Mouse (Mus musculus): ENCODE data around the gene Slc35f1. TPM values are rescaled to one million over a fixed set of nuclear protein-coding genes. Genes with fewer than 3 reads are reported as not detected.

Slc35f1 gene
- total and polyA plus RNA-seq, 3 experiments, result 0.07 to 0.11 TPM; not detected in 1

- no peak for TF ChIP-seq KAT2A (IDR thresholded peaks at IDR 0.05; ENCODE audit: insufficient replicate concordance, low read length)
- no peak for TF ChIP-seq NELFE (IDR thresholded peaks at IDR 0.05; ENCODE audit: low read depth, low read length)
- TF ChIP-seq CHD1 (IDR thresholded peaks at IDR 0.05; ENCODE audit: low read depth, low read length), result no peak
- no peak for TF ChIP-seq IRF4 (IDR thresholded peaks at IDR 0.05; ENCODE audit: low read depth, low read length)
- no peak for TF ChIP-seq JUND (conservative IDR thresholded peaks at IDR 0.05; ENCODE audit: low read depth, low read length)
- TF ChIP-seq BHLHE40 (IDR thresholded peaks at IDR 0.05; ENCODE audit: low read depth, low read length), result no peak
- TF ChIP-seq USF2 (conservative IDR thresholded peaks at IDR 0.05; ENCODE audit: low read depth, low read length), result no peak
- no peak for TF ChIP-seq PAX5 (IDR thresholded peaks at IDR 0.05; ENCODE audit: low read length)
- no peak for TF ChIP-seq MXI1 (IDR thresholded peaks at IDR 0.05; ENCODE audit: low read depth, low read length)
- no peak for TF ChIP-seq MEF2A (IDR thresholded peaks at IDR 0.05; ENCODE audit: borderline replicate concordance, low read depth, low read length)
- no peak for TF ChIP-seq ZC3H11A (IDR thresholded peaks at IDR 0.05; ENCODE audit: low read depth, low read length)
- no peak for TF ChIP-seq NRF1 (IDR thresholded peaks at IDR 0.05; ENCODE audit: low read depth, low read length)
- no peak for TF ChIP-seq MAZ (IDR thresholded peaks at IDR 0.05; ENCODE audit: low read depth, low read length)
- no peak for TF ChIP-seq ZNF384 (IDR thresholded peaks at IDR 0.05; ENCODE audit: low read depth, low read length)
- TF ChIP-seq E2F4 (IDR thresholded peaks at IDR 0.05; ENCODE audit: insufficient replicate concordance, low read depth, low read length), result no peak
- TF ChIP-seq MAX (IDR thresholded peaks at IDR 0.05; ENCODE audit: low read length), result no peak
- TF ChIP-seq HCFC1 (IDR thresholded peaks at IDR 0.05; ENCODE audit: low read depth, low read length), result no peak
- no peak for TF ChIP-seq ZMIZ1 (IDR thresholded peaks at IDR 0.05; ENCODE audit: low read depth, low read length)
- TF ChIP-seq POLR2A (IDR thresholded peaks at IDR 0.05; ENCODE audit: low read depth, low read length), result no peak
- H3K79me2 ChIP-seq (replicated peaks; ENCODE audit: control insufficient read depth, extremely low read depth, insufficient read depth, poor library complexity, severe bottlenecking), result no peaks in the 10 kb centered on the region
- H3K4me3 ChIP-seq (replicated peaks in 1 of 3; ENCODE audit: low read depth in 2 of 3, low read length in 2 of 3, poor library complexity in 1 of 3), result no peak overlapping the region
- H3K4me1 ChIP-seq (ENCODE audit: control insufficient read depth in 1 of 2, insufficient read depth in 2 of 2), result no peaks in the 10 kb centered on the region
- no peak overlapping the region for H3K27ac ChIP-seq (ENCODE audit: insufficient read depth, low read depth)
- dilution Hi-C loops (cut with MboI; ENCODE audit: extremely low pct_ligation_motif_present, extremely low pct_unique_long_range_greater_than_20kb, low sequenced_read_pairs), result no loop called here
- H3K36me3 ChIP-seq (replicated peaks in 1 of 2; ENCODE audit: control insufficient read depth in 1 of 2, insufficient read depth in 1 of 2, low read length in 1 of 2), result no peaks in the 10 kb centered on the region
- H3K4me2 ChIP-seq (ENCODE audit: insufficient read depth, low read depth, poor library complexity, severe bottlenecking), result no peak overlapping the region
- no peak overlapping the region for H3K9ac ChIP-seq (ENCODE audit: insufficient read depth, low read depth)
- no peaks in the 10 kb centered on the region for H3K27me3 ChIP-seq (replicated peaks)
- no peak for DNase-seq (ENCODE audit: extremely low read depth)
- no peaks in the 10 kb centered on the region for H3K9me3 ChIP-seq (replicated peaks; ENCODE audit: low read length)
- in situ Hi-C loops (cut with MboI; ENCODE audit: low pct_ligation_motif_present, low pct_unique_long_range_greater_than_20kb, low sequenced_read_pairs), result loop anchor here (25.0 kb wide), 1 partner anchor 421 kb away; no protein-coding TSS in a partner anchor
Measured at GRCm38 (mm10) chr10:53115673-53116398, 425.5 kb downstream of the Slc35f1 start.

- H3K36me3 ChIP-seq (replicated peaks in 1 of 2; ENCODE audit: control insufficient read depth in 1 of 2, insufficient read depth in 1 of 2, low read length in 1 of 2), result no peaks in the 10 kb centered on the region
- no peak for DNase-seq (ENCODE audit: extremely low read depth)
- no peaks in the 10 kb centered on the region for H3K79me2 ChIP-seq (replicated peaks; ENCODE audit: control insufficient read depth, extremely low read depth, insufficient read depth, poor library complexity, severe bottlenecking)
- dilution Hi-C loops (cut with MboI; ENCODE audit: extremely low pct_ligation_motif_present, extremely low pct_unique_long_range_greater_than_20kb, low sequenced_read_pairs) (no loop called here), in situ Hi-C loops (cut with MboI; ENCODE audit: low pct_ligation_motif_present, low pct_unique_long_range_greater_than_20kb, low sequenced_read_pairs) (loop anchor here (25.0 kb wide), 1 partner anchor 417 kb away; no protein-coding TSS in a partner anchor)
- no peak for TF ChIP-seq CTCF (conservative IDR thresholded peaks at IDR 0.05 in 1 of 2, IDR thresholded peaks at IDR 0.05 in 1 of 2; ENCODE audit: low read depth in 2 of 2, low read length in 2 of 2)
- TF ChIP-seq ZC3H11A (IDR thresholded peaks at IDR 0.05; ENCODE audit: low read depth, low read length), result no peak
- no peak for TF ChIP-seq USF1 (IDR thresholded peaks at IDR 0.05; ENCODE audit: low read depth, low read length)
- TF ChIP-seq UBTF (IDR thresholded peaks at IDR 0.05; ENCODE audit: low read depth, low read length), result no peak
- no peak for TF ChIP-seq USF2 (conservative IDR thresholded peaks at IDR 0.05; ENCODE audit: low read depth, low read length)
- no peak for TF ChIP-seq POLR2AphosphoS2 (IDR thresholded peaks at IDR 0.05; ENCODE audit: low read depth, low read length)
- no peak for TF ChIP-seq TCF12 (IDR thresholded peaks at IDR 0.05; ENCODE audit: low read depth, low read length)
- no peak for TF ChIP-seq MAX (IDR thresholded peaks at IDR 0.05; ENCODE audit: low read length)
- no peak for TF ChIP-seq GABPA (IDR thresholded peaks at IDR 0.05; ENCODE audit: insufficient replicate concordance, low read depth, low read length)
- TF ChIP-seq MYC (IDR thresholded peaks at IDR 0.05; ENCODE audit: low read depth, low read length), result no peak
- no peak for TF ChIP-seq E2F4 (IDR thresholded peaks at IDR 0.05; ENCODE audit: insufficient replicate concordance, low read depth, low read length)
- no peak for TF ChIP-seq ZKSCAN1 (IDR thresholded peaks at IDR 0.05; ENCODE audit: borderline replicate concordance, low read depth, low read length)
- TF ChIP-seq MEF2A (IDR thresholded peaks at IDR 0.05; ENCODE audit: borderline replicate concordance, low read depth, low read length), result no peak
- no peak for TF ChIP-seq KAT2A (IDR thresholded peaks at IDR 0.05; ENCODE audit: insufficient replicate concordance, low read length)
- TF ChIP-seq IRF4 (IDR thresholded peaks at IDR 0.05; ENCODE audit: low read depth, low read length), result no peak
- no peak for TF ChIP-seq JUND (conservative IDR thresholded peaks at IDR 0.05; ENCODE audit: low read depth, low read length)
- H3K9ac ChIP-seq (ENCODE audit: insufficient read depth, low read depth), result no peak overlapping the region
- no peaks in the 10 kb centered on the region for H3K27me3 ChIP-seq (replicated peaks)
- no peak overlapping the region for H3K27ac ChIP-seq (ENCODE audit: insufficient read depth, low read depth)
- no peak overlapping the region for H3K4me2 ChIP-seq (ENCODE audit: insufficient read depth, low read depth, poor library complexity, severe bottlenecking)
- H3K4me3 ChIP-seq (replicated peaks in 1 of 3; ENCODE audit: low read depth in 2 of 3, low read length in 2 of 3, poor library complexity in 1 of 3), result no peak overlapping the region
- H3K9me3 ChIP-seq (replicated peaks; ENCODE audit: low read length), result no peaks in the 10 kb centered on the region
- no peaks in the 10 kb centered on the region for H3K4me1 ChIP-seq (ENCODE audit: control insufficient read depth in 1 of 2, insufficient read depth in 2 of 2)
Measured at GRCm38 (mm10) chr10:53120608-53121007, 430.3 kb downstream of the Slc35f1 start.

All from CH12.LX (cell line).